Mouse (Mus musculus) liver (tissue): Measurements from ENCODE around the gene Mlip.
"Not testable (repeated sequence)": the region's sequence is repeated elsewhere in the genome, so short reads cannot be mapped to it uniquely, and the experiment has no call there.

Experiments
- DNase-seq: peaks from one replicate; pipeline ENCODE4 v3.0.0-alpha.2; 2020; ENCODE audit warnings: mixed read lengths

Gene Mlip

DNA sequence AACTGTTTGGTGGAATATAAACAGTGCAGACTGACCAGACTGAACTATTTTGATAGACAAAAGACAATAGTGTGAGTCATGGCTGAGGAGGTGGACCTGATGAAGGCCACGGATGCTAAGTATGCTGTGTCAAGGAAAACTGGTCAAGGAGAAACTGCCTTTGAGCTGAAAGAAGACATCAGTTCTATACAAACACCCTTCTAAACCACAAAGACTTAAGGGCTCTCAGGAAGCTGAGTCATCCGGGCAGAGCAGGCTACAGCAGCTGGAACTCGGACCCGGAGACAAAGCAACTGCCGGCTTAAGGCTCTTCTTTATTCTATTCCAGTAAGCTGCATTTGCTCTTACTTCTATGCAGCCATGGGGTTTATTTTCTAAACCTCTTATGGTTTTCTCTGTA is 180.7 kb downstream of the Mlip start:
- no peak for DNase-seq

DNA sequence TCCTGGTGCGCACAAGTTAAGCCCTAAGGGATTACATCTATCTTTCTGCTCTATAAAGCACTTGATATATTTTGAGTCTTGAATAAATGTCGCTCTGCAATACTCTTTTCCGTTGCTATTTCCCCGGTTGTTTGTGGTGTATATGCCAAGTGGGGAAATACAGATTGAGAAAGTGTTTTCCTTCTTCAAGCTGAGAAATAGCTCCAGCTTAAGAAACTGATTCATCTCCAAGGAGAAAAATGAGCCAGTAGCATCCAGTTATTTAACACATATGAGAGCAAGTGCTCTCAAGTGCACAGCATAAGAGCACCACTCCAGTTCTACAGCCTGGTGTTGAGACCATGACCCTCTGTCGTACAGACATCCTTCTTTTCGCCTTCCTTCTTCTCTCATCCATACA is 186.9 kb downstream of the Mlip start:
- DNase-seq, result no peak

DNA sequence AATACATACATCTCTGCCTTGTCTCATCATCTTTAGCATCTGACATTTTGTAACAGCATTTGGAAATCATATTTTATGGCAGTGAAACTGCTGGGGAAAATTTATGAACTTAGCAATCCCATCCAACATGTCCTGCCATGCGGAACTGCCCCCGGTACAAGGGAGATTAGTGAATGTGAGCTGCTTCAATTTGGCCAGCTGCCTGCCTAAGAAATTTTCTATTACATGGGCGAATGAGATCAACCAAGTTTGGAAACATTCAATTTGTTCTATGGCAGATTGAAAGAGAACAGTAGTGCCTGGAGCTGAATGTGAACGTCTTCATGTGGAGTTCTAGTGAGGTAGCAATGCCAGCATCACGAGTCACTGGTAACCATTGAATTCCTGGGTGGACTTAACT is 191.0 kb downstream of the Mlip start:
- DNase-seq, result no peak

GRCm38 (mm10) chr9:77160277-77160926 is 192.4 kb downstream of the Mlip start:
- DNase-seq, result no peak

- no peak for DNase-seq
These were observed 204.1 kb downstream of the Mlip start for GRCm38 (mm10) chr9:77148518-77149257.

DNA sequence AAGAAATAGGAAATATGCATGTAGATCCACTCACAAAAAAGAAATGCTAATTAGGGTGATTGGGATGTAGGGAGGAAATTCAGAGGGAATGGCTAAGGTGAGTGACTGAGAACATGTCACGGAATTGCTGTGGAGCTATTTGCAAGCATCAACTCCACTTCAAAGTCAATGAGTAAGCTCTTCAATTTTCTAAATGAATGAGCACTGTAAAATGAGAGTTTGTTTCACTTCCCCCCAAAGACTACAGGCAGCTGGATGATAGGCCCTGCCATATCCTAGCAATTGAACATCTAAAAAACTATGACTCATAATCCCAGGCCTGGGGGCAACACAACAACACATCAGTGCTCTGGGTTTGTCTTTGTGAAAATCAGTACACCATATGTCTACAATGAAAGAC is 233.0 kb downstream of the Mlip start:
- no peak for DNase-seq

- DNase-seq, result no peak
These were observed 255.9 kb downstream of the Mlip start for GRCm38 (mm10) chr9:77096886-77097285.

DNA sequence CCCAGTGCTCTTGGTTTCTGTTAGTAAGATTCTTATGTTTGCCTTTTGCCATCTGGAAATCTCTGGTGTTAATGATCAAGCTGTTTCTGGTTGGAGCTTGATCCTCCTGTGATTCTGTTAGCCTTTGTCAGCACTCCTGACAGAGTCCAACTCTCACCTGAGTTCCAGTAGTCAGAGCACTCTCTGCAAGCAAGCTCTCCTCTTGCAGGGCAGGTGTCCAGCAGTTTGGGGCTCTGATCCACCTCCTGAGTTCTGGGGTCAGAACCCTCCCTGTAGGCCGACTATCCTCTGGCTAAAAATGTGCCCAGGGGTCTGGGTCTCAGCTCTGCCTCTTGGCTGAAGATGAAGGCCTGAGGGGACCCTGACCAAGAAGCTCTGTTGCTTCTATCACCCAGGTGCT is 269.5 kb downstream of the Mlip start:
- DNase-seq, result not testable (repeated sequence)

DNA sequence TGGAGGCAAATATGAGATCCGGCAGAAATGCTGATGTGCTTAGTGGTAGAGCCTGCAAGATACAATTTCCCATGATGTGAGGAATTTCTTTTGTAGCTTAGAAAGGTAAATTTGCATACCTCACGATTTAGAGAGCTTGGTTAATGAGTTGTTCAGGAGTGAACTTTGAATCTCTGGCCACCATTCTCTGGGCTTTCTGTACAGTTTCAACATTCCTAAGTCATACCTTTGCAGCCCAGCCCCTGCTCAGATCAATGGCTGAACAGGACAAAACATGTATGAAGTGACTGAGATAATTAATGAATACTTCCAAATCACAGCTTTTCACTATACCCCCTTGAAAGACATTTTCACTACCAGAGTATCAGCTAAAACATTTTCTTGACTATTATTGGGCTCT is 281.1 kb downstream of the Mlip start:
- DNase-seq, result no peak

DNA sequence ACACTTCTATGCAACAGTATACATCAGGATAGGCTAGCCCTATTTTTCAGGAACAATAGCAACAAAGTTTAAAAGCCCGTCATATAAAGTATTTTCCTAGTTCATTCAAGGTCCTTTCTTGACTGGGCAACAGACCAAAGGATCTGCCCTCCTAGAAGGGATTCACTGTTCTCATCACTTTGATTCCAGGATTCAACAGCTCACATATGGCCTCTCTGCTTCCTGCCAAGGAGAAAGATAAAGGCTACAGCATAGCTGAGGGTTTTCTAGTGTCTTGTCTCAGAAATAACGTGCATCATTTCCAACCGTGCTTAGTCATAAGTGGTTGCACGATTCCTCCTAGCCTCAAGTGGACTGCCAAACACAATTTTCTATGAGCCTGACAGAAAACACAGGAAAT is 296.2 kb downstream of the Mlip start:
- no peak for DNase-seq

GRCm38 (mm10) chr9:77054426-77055193 is 298.2 kb downstream of the Mlip start:
- no peak for DNase-seq
